Mouse (Mus musculus): ENCODE results near the gene Spint3.
"Not testable (repeated sequence)": the region's sequence is repeated elsewhere in the genome, so short reads cannot be mapped to it uniquely, and the experiment has no call there.

Spint3 gene
- long read RNA-seq, experiment 1: 0 reads
- long read RNA-seq, experiment 2: 0 reads

GRCm38 (mm10) chr2:164573359-164573758, at the start of gene Spint3:
Gene Spint3 (minus strand): TSS chr2:164573459.
- intact Hi-C loops (cut with DNase I): not testable (repeated sequence)

GRCm38 (mm10) chr2:164621775-164622174, 48.5 kb upstream of the Spint3 start:
- intact Hi-C loops (cut with DNase I): no loop called here

GRCm38 (mm10) chr2:164619050-164619449, 45.8 kb upstream of the Spint3 start:
- intact Hi-C loops (cut with DNase I): no loop called here

GRCm38 (mm10) chr2:164615386-164615785, 42.1 kb upstream of the Spint3 start:
- intact Hi-C loops (cut with DNase I): no loop called here

GRCm38 (mm10) chr2:164613471-164613870, 40.2 kb upstream of the Spint3 start, which contains the start of the genes Wfdc6b and Wfdc8:
Gene Wfdc6b (plus strand): TSS chr2:164613522.
Gene Wfdc8 (minus strand): TSS chr2:164613626.
- intact Hi-C loops (cut with DNase I): not testable (repeated sequence)

GRCm38 (mm10) chr2:164608781-164609180, 35.5 kb upstream of the Spint3 start:
- intact Hi-C loops (cut with DNase I): no loop called here

GRCm38 (mm10) chr2:164604411-164604810, 31.2 kb upstream of the Spint3 start:
- intact Hi-C loops (cut with DNase I): no loop called here

GRCm38 (mm10) chr2:164603482-164603881, 30.2 kb upstream of the Spint3 start:
- intact Hi-C loops (cut with DNase I): no loop called here

GRCm38 (mm10) chr2:164600179-164600578, 26.9 kb upstream of the Spint3 start:
- intact Hi-C loops (cut with DNase I): no loop called here

- intact Hi-C loops (cut with DNase I): loop anchor here (10.0 kb wide), 1 partner anchor 61 kb away; the partner anchor contains the start of genes Wfdc10 and Wfdc9
Measured at GRCm38 (mm10) chr2:164593494-164593893, 20.2 kb upstream of the Spint3 start, which contains the start of gene Eppin. Gene Eppin (minus strand): TSS chr2:164593594.

- intact Hi-C loops (cut with DNase I): loop anchor here (1.0 to 10.0 kb wide), 2 partner anchors 63 to 134 kb away; partner anchors contain the start of genes Wfdc10 and Wfdc9
Measured at GRCm38 (mm10) chr2:164592014-164592413, 18.8 kb upstream of the Spint3 start.

GRCm38 (mm10) chr2:164585025-164585725, 11.9 kb upstream of the Spint3 start, which contains the start of gene Wfdc6a:
Gene Wfdc6a (minus strand): TSS chr2:164585447.
- intact Hi-C loops (cut with DNase I): not testable (repeated sequence)

- intact Hi-C loops (cut with DNase I): no loop called here
Measured at GRCm38 (mm10) chr2:164567460-164567859, 5.8 kb downstream of the Spint3 start.

- intact Hi-C loops (cut with DNase I): no loop called here
Measured at GRCm38 (mm10) chr2:164566997-164567396, 6.3 kb downstream of the Spint3 start.

- intact Hi-C loops (cut with DNase I): no loop called here
Measured at GRCm38 (mm10) chr2:164564346-164564745, 8.9 kb downstream of the Spint3 start.

GRCm38 (mm10) chr2:164563339-164564038, 9.8 kb downstream of the Spint3 start:
- intact Hi-C loops (cut with DNase I): no loop called here

- intact Hi-C loops (cut with DNase I): no loop called here
Measured at GRCm38 (mm10) chr2:164562391-164563188, 10.7 kb downstream of the Spint3 start, which contains the start of gene Wfdc2. Gene Wfdc2 (plus strand): TSS chr2:164562413.

- intact Hi-C loops (cut with DNase I): no loop called here
Measured at GRCm38 (mm10) chr2:164560106-164560505, 13.2 kb downstream of the Spint3 start.

GRCm38 (mm10) chr2:164558991-164559645, 14.1 kb downstream of the Spint3 start:
- intact Hi-C loops (cut with DNase I): no loop called here

GRCm38 (mm10) chr2:164558426-164558825, 14.8 kb downstream of the Spint3 start:
- intact Hi-C loops (cut with DNase I): no loop called here

GRCm38 (mm10) chr2:164551502-164551901, 21.8 kb downstream of the Spint3 start:
- intact Hi-C loops (cut with DNase I): no loop called here

Data from adrenal gland (tissue).